Mouse (Mus musculus): ENCODE measurements around the gene Timm10.

Gene Timm10

DNA sequence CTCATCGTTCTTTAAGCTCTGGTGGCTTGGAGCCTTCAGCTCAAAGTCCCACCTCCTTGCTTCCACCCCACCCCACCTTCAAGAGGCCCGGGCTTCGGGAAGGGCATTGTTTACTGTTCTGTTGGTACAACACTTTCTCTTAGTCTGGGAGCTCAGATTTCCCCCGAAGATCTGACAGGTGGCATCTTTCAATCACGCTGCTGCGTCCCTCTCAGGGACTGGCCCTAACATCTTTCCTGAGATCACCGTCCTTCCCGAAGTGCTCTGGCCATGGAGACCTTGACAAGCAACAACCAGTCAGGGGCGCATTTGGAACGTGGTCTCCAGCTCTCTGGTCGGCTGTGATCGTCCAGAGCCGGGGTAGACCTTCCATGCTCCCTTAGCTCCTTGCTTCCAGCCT is 4.2 kb upstream of the Timm10 start, which contains the start of gene Smtnl1:
TSS of gene Smtnl1 (minus strand) at position 101 of the 400 bp plus-strand sequence.
- no peak for DNase-seq

GRCm38 (mm10) chr2:84823237-84823636 is 3.6 kb upstream of the Timm10 start:
- DNase-seq: no peak

- peak; percentile 14 for DNase-seq
Observed at GRCm38 (mm10) chr2:84827283-84827920, 605 bp downstream of the Timm10 start.

DNA sequence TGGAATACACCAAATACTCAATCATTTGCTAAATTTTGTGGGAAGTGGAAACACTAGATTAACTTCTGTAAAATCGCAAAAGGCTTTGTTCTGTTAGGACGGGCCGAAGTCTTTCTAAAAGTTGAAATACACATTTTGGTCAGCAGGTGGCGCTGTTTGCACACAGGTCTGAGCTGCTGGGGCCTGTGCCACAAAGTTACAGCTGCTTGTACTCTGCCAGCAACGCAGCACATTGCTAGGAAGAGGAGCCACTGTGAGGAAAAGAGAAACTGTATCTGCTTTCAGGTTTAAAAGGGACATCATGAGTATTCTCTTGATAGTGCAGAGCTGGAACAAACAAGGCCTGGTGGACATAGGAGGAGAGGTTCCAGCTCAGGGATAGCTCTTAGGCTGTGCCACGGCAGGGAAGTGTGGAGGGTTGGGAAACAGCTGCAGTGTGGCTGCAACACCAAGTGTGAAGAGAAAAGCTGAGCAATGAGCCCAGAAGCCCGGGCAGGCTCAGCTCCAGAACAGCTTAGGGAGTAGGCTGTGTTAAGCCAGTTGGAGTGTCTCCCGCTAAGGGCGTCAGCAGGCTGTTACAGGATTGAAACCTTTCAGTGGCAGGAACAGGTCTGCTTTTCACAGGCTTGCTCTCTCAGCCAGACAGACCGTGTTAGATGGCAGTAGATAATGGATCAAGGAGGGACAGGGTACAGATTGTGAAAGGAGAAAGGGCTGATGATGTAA is 5.0 kb downstream of the Timm10 start:
- DNase-seq: peak; percentile 85

- DNase-seq: no peak
Observed at GRCm38 (mm10) chr2:84837107-84837506, 10.3 kb downstream of the Timm10 start.

DNA sequence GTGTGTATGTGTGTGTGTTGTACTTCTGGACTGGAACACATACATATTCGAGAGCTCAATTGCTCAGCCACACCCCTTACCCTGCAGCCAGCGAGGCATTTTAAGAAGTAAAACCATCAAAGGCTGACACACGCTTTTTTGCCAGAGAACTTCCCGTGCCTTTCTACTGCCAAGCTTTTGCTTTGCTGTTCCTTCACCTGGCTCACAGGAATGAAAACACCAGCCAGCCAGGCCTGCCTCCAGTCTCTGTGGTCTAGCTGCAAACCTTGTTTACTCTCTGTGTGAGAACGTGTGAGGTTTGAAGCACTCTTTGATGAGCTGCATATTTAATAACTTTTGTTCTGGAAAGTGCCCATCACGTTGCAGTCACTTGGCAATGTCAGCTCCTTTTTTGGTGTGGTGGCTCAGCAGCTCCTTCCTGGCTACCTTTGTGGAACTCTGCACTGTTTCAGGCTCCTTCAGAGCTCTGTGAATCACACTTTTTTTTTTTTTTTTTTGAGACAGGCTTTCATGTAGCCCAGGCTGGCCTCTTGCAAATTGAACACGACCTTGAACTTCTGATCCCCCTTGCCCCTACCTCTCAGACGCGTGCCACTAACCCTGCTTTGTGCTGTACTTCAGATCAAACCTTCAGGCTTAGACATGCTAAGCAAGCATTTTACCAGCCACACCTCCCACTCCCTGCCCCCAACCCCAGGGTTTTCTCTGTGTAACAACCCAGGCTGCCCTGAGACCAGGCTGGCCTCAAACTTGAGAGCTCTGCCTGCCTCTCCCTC is 11.2 kb downstream of the Timm10 start:
- DNase-seq: no peak

DNA sequence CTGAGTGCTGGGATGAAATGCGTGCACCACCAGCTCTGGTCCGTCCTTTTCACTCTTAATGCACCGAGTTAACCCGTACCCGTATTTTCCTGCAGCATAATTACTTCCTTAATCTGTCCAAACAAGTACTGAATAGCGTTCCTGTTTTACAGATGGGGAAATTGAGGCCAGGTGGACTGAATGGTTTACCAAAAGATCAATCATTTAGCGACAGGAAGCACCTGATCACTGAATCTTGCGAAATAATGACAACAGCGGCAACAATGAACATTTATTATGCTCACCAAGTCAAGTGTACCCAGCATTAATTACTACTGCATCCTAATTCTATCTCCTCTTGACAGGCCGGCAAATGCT is 11.8 kb downstream of the Timm10 start, which contains the start of gene Slc43a1:
TSS of gene Slc43a1 (plus strand) at position 258 of the 357 bp plus-strand sequence.
- DNase-seq: no peak

DNA sequence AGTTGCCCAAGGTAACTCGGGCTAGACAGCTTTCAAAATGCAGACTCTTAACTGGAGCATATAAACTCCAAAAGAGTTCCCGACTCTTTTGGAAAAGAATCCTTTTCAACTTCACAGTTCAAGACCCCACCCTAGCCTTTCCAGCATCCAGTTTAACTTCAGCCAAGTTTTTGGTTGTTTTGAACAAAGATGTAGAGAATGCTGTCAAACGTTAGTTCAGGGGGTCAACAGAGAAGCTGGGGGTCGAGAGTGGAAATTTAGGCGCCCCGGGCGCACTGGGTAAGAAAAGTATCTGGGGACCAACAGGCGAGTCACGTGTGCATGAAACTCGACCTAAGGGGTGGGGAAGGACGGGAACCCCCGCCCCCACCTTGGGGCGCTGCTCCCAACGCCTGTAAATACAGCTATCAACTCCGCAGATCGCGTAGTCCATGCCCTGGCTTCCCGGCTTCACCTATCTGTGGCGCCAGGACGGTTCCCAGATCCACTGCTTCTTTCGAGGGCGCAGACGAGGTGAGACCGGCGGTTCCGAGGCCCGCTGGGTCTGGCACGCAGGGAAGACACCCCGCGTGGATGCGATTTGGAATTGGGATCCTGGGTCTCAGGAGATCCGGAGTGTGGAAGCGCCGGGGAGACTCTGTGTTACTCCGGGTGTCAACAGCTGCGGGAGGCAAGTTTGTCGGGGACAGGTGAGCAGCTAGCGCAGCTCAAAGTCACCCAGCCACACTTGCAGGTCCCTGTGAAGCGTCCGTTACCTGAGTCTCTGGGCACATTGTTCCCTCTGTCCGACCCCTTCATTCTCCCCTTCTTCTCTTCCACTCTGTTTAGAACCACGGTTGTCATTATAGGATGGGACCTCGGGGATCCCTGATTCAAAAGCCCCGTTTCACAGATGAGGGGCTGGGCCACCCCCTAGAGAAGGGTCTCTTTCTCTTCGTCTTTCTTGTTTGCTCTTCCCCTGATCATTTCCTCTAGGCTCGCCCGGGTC is 12.5 kb downstream of the Timm10 start:
- DNase-seq: no peak

- no peak for DNase-seq
Observed at GRCm38 (mm10) chr2:84840016-84840747, 13.4 kb downstream of the Timm10 start.

DNA sequence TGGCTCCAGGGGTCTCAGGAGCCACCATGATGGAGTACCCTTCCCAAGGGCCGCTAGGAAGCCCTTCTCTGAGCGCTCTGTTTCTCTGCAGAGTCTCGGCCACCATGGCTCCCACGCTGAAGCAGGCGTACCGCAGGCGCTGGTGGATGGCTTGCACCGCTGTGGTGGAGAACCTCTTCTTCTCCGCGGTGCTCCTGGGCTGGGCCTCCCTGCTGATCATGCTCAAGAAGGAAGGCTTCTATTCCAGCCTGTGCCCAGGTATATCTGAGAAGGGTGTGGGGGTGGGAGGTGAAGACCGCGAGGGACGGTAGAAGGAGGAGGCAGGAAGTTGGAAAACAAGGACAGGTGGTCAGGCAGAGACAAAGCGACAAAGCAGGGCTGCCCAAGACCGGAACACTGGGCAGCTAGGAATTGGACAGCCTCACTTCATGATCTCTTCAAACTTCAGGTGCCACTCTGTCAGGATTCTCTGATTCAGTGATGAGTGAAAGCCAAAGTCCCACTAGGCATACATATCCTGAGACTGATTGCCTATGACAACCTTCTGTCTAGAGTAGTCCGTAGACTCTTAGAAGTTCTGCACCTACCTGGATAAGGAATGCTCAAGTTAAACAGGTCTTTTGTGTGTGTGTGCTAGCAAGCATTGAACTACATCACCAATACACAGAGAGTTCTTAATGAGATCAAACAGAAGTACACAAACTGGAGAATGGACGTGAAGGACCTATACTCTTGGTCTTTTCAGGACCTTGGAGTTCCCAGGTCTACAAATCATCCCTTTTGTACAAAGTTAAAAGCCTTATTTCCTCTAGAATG is 14.2 kb downstream of the Timm10 start:
- no peak for DNase-seq

DNA sequence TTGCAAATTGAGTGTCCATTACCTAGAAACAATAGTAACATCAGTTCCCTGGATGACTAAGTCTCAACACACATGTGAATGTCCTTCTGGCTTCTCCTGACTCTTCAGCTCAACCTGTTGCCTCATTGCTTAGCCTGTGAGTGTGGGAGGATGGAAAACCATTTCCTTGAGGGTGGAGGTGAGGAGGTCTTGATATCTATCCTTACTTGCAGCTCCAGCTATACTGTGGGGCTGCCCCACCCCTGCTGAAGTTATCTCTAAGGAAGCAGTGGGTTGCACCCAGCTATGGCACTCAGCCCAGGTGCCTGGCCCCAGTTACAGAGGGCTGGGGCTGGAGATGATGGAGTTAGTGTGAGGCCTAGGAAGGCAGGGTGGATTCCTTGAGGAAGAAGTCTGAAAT is 15.1 kb downstream of the Timm10 start:
- no peak for DNase-seq

- DNase-seq: no peak
Observed at GRCm38 (mm10) chr2:84843654-84844053, 16.9 kb downstream of the Timm10 start.

GRCm38 (mm10) chr2:84845226-84845625 is 18.4 kb downstream of the Timm10 start:
- no peak for DNase-seq

- DNase-seq: no peak
Observed at GRCm38 (mm10) chr2:84850407-84851129, 23.8 kb downstream of the Timm10 start.

DNA sequence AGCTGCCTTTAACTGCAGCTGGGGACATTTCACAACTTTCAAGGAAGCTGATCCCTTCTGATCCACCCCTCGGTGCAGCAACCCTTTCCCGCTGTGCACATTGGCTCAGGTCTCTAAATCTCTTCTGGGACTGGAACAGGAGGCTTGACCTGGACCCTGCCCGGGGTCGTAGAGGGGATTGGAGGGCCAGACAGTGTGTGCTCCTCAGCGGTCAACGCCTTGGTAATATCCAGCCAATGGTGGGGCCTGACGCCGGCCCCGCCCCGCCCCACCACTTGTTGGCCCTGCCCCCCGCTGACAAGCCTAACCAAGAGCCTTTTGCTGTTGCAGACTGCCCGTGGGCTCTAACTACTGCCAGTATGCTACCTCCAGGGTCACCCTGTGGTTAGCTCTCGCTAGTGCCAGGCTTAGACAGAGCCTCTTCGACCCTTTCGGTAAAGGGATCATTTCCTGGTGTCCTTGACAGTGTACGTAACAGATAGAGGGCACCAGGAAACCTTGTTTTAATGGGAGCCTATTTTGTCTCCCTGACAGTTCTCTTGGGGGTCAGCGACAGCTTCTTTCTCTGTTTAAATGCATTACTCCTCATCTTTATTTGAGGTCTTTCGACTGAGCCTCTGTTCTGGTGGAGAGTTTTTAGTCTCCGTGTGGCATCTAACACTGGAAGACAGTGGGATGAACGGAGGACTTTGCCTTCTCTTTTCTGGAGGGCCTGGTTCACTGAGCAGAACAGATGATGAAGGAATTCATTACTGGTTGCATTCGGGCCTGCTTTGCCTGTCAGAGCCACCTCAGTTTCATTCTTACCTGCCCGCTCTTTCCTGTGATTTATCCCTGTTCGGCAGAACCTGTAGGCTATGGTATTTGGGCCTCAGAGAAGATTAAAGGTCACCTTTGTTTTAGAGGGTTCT is 24.6 kb downstream of the Timm10 start:
- DNase-seq: no peak

GRCm38 (mm10) chr2:84855732-84856131 is 28.9 kb downstream of the Timm10 start:
- no peak for DNase-seq

DNA sequence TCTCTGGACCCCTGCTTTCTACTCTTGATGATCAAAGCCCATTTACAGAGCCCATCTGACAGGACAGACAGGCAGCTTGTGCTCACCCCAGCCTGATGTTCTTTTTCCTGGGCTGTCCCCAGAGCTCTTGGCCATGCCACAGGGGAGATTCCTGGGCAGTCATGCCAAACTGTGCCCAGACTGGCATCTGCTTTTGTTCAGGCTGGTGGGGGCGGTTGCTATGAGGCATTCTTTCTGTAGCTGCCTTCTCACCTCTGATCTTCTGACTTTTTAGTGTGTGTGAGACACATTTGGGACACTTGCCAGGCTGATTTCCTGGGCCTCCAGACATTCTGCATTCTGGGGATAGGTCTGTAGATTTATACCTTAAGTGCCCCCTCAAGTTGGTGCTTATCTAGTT is 31.8 kb downstream of the Timm10 start:
- DNase-seq: no peak

DNA sequence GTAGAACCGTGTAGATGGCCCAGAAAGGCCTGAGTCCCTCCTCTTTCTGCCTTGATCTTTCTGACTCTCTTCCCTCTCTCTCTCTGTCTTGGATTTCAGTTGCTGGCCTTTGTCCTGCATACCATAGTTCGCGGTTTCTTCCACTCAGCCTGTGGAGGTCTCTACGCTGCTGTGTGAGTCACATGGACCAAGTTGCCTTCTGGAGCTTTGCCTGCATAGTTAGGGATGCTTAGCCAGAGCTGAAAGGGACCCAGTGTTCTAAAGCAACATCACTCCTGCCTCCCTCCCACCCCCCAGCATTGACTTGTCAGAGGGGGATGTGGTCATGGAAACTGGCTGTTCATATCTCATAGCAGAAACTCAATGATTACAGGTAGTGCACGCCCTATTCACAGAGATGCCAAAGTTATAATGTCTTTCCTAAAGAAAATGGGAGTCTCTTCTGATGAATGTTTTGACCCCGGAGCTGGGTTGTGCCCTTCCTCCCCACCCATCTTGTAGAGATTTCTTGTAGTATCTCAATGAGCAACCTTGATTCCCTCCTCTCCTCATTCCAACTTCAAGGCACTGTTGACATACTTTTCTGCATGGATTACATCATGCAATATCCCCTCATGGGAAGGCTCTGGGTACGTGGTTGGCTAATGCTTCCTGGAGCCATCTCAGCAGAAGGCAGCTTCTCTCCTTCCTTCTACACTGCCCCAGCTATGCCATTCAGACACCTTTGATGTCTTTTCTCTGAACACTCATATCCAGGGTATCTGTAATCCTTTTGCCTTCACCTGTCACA is 33.4 kb downstream of the Timm10 start:
- no peak for DNase-seq

Data from cerebellum, adult 8-10 months (tissue).